Mouse (Mus musculus): ENCODE measurements at regions not wholly inside any gene's neighbourhood (a gene's known extent, or its start where the extent isn't known, plus 50 kb on each side); places are given as distances from the start of the nearest gene placed in this dataset.

- no peak for DNase-seq (ENCODE audit: low spot score in 2 of 2)
These were observed 87.9 kb upstream of the 4930535I16Rik start for GRCm38 (mm10) chr4:124005626-124006315.

GRCm38 (mm10) chr4:124002760-124003159 lies 84.9 kb upstream of the 4930535I16Rik start:
- DNase-seq (ENCODE audit: low spot score in 2 of 2), result no peak

- DNase-seq (ENCODE audit: low spot score in 2 of 2), result no peak
These were observed 84.3 kb upstream of the 4930535I16Rik start for GRCm38 (mm10) chr4:124002105-124002504.

- no peak for DNase-seq (ENCODE audit: low spot score in 2 of 2)
These were observed 78.0 kb upstream of the 4930535I16Rik start for GRCm38 (mm10) chr4:123995815-123996214.

GRCm38 (mm10) chr4:123991223-123991622 lies 73.4 kb upstream of the 4930535I16Rik start:
- no peak for DNase-seq (ENCODE audit: low spot score in 2 of 2)

GRCm38 (mm10) chr4:123990293-123991185 lies 72.7 kb upstream of the 4930535I16Rik start:
- peak in 1 of 2 experiments; percentile 29 for DNase-seq (ENCODE audit: low spot score in 2 of 2)
